In genomic region chr6:50009339-50009738, GRCm38 (mm10) we compare ENCODE assay signal across 9 mouse cellular contexts.
DNase-seq lines count a peak whose midpoint lies in the region; ATAC-seq lines count a peak whose summit lies in the region.
"Had no signal": no experiment of that assay in that cellular context is flagged by ENCODE, and none has a peak within 500 bp of the region (broad histone marks: within the 10 kb centered on the region; RNA-seq: fewer than 3 reads in every experiment).

No protein-coding gene starts in this region.

- 74% methylated on average over 7 of the region's 7 CpGs for WGBS in forebrain, embryonic 13.5 days
- 90% methylated on average over 7 of the region's 7 CpGs for WGBS in forebrain, embryonic 10.5 days

- H3K9ac ChIP-seq in forebrain, embryonic 13.5 days: no peak overlapping the region

- 0 out of 2 replicates have a peak, but pooled peaks cover 5% of the 10 kb centered on the region for H3K4me1 ChIP-seq in forebrain, embryonic 13.5 days
- H3K4me1 ChIP-seq in forebrain, embryonic 10.5 days: peaks cover 17% of the 10 kb centered on the region

- H3K27ac ChIP-seq in forebrain, embryonic 13.5 days: 0 out of 2 replicates have a peak overlapping the region, but pooled peaks have one; percentile 14
- H3K27ac ChIP-seq in forebrain, embryonic 10.5 days: no peak overlapping the region

- H3K4me3 ChIP-seq in forebrain, embryonic 13.5 days: no peak overlapping the region
- H3K4me3 ChIP-seq in forebrain, embryonic 10.5 days: no peak overlapping the region

- H3K9me3 ChIP-seq in forebrain, embryonic 13.5 days (replicated peaks): no peaks in the 10 kb centered on the region
- no peaks in the 10 kb centered on the region for H3K9me3 ChIP-seq in forebrain, embryonic 10.5 days

- H3K36me3 ChIP-seq in forebrain, embryonic 13.5 days (ENCODE audit: poor library complexity, severe bottlenecking): no peaks in the 10 kb centered on the region
- H3K36me3 ChIP-seq in forebrain, embryonic 10.5 days (replicated peaks): no peaks in the 10 kb centered on the region

- H3K27me3 ChIP-seq in forebrain, embryonic 13.5 days: no peaks in the 10 kb centered on the region
- H3K27me3 ChIP-seq in forebrain, embryonic 10.5 days (ENCODE audit: poor library complexity, severe bottlenecking): no peaks in the 10 kb centered on the region

- no peak overlapping the region for H3K4me2 ChIP-seq in forebrain, embryonic 13.5 days

- ATAC-seq in forebrain, embryonic 13.5 days: no peak

- no peak for DNase-seq in forebrain, embryonic 10.5 days (ENCODE audit: extremely low spot score, low spot score)
- DNase-seq in spleen, adult 12 weeks (ENCODE audit: low spot score): peak; percentile 1
- DNase-seq in spleen, postnatal 14 days (ENCODE audit: low spot score in 2 of 2): no peak
- DNase-seq in lung, postnatal 14 days: peak; percentile 24
- no peak for DNase-seq in right cerebral cortex, postnatal 14 days
- DNase-seq in cerebellum, adult 9-10 months: no peak
- no peak for DNase-seq in embryo, embryonic 10 days (ENCODE audit: low spot score)
- DNase-seq: cerebellum, adult 11 months had no signal

Comparison
In these comparisons a context has a peak if more than half of its experiments do, and no peak if none do; other contexts are left out.
1. DNase-seq: peak in spleen, adult 12 weeks (single experiment) and lung, postnatal 14 days (single experiment); none in forebrain, embryonic 10.5 days (single experiment), spleen, postnatal 14 days (0 of 2), right cerebral cortex, postnatal 14 days (single experiment), cerebellum, adult 9-10 months (single experiment) and embryo, embryonic 10 days (single experiment).